Mouse (Mus musculus) lung, postnatal 0 days (tissue): ENCODE measurements around the gene Laptm5. TPM values are rescaled to one million over a fixed set of nuclear protein-coding genes. Genes with fewer than 3 reads are reported as not detected.

Experiments used
- ATAC-seq: fragments of 200-750 bp; cut with Nextera tagmentation; 2 replicates; pipeline ENCODE4 v1.8.0; 2017; ENCODE audit warnings: moderate library complexity
- DNase-seq: peaks from one replicate; pipeline ENCODE4 v3.0.0-alpha.2; 2016; ENCODE audit warnings: low spot score
- H3K27ac ChIP-seq: fragments of 300-500 bp; sonication (generic); 2 replicates; pipeline ENCODE4 v1.5.1; 2014; ENCODE audit warnings: antibody characterized with exemption, mild to moderate bottlenecking, low read length, mixed read lengths
- H3K27me3 ChIP-seq: fragments of 300-500 bp; sonication (generic); replicated peaks from 2 replicates; pipeline ENCODE4 v1.6.1; 2014; ENCODE audit warnings: low read length, mixed read lengths; ENCODE audit not compliant: insufficient read depth
- H3K36me3 ChIP-seq: fragments of 300-500 bp; sonication (generic); 2 replicates; pipeline ENCODE4 v1.6.1; 2014; ENCODE audit warnings: low read length, mixed read lengths; ENCODE audit not compliant: insufficient read depth
- H3K4me1 ChIP-seq: fragments of 300-500 bp; sonication (generic); 2 replicates; pipeline ENCODE4 v1.6.1; 2014; ENCODE audit warnings: antibody characterized with exemption, low read depth, low read length, mixed read lengths; ENCODE audit not compliant: insufficient read depth
- H3K4me2 ChIP-seq: fragments of 300-500 bp; sonication (generic); replicated peaks from 2 replicates; pipeline ENCODE4 v1.6.1; 2014; ENCODE audit warnings: low read depth, mild to moderate bottlenecking, low read length, moderate library complexity, mixed read lengths
- H3K4me3 ChIP-seq: fragments of 300-500 bp; sonication (generic); 2 replicates; pipeline ENCODE4 v1.5.1; 2014; ENCODE audit warnings: low read depth, low read length
- H3K9ac ChIP-seq: fragments of 300-500 bp; sonication (generic); replicated peaks from 2 replicates; pipeline ENCODE4 v1.6.1; 2014; ENCODE audit warnings: low read depth, mild to moderate bottlenecking
- H3K9me3 ChIP-seq: fragments of 300-500 bp; sonication (generic); 2 replicates; pipeline ENCODE4 v1.6.1; 2016; ENCODE audit warnings: low read length, mixed read lengths
- CTCF ChIP-seq: IDR thresholded peaks from 2 replicates; pipeline ENCODE4 v1.5.1; 2016; ENCODE audit warnings: antibody characterized with exemption, mild to moderate bottlenecking
- EP300 ChIP-seq: IDR thresholded peaks from 2 replicates; pipeline ENCODE4 v1.6.1; 2016; ENCODE audit warnings: antibody characterized with exemption, mild to moderate bottlenecking, control low read depth
- WGBS: fragments of 180-500 bp; shearing (Covaris S2); extraction: QIAGEN DNeasy Blood & Tissue Kit; methylation state at CpG from one replicate; pipeline ENCODE4 v1.1.7; 2014; 5-methylcytosine and 5-hydroxymethylcytosine counted together
- polyA plus RNA-seq: library from polyadenylated mRNA; unstranded; fragments of >200 nt; fragmentation: Nextera tagmentation; extraction: Ambion mirVana; gene quantifications from 2 replicates; pipeline ENCODE4 v1.2.1, GENCODE M21; 2015

The Laptm5 gene
- polyA plus RNA-seq, 1 experiment from 2014 or later: 98.8 TPM

- Histone ChIP-seq H3K9ac (no peak overlapping the region), H3K4me1 (no peaks in the 10 kb centered on the region), H3K9me3 (no peaks in the 10 kb centered on the region), H3K4me2 (no peak overlapping the region), H3K27ac (no peak overlapping the region), H3K4me3 (no peak overlapping the region), H3K36me3 (no peaks in the 10 kb centered on the region), H3K27me3 (no peaks in the 10 kb centered on the region)
- 33% methylated on average over 13 of the region's 13 CpGs for WGBS
- no peak for DNase-seq
- TF ChIP-seq CTCF (no peak), EP300 (no peak)
- no peak for ATAC-seq
Observed at GRCm38 (mm10) chr4:130883820-130884533, 28.9 kb upstream of the Laptm5 start.

DNA sequence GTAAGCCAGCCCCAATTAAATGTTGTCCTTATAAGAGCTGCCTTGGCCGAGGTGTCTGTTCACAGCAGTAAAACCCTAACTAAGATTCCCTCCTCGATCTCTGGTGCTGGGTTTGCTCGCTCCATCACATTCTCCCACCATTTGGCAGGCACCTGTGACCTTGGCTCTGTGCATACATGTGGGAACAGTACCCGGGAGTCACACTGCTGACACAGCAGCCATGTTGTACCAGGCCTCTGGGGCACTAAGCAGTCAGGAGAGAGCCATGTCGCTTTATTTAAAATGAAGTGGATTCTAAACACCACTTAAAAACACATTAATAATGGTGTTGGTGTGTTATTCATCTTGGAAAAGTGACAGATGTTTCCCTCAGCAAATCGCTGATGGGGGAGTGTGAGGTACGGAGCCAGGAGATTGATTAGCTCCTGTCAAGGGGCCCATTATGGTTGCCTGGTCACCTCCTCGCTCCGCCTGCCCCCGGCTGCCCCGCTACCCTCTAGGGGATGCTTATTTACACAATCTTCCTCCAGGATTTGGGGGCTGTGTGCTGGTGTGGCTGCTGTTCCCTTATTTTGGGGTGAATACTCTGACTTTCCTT, 25.7 kb upstream of the Laptm5 start:
- no peaks in the 10 kb centered on the region for H3K27me3 ChIP-seq
- DNase-seq: no peak
- no peak for ATAC-seq
- no peak overlapping the region for H3K4me3 ChIP-seq
- no peak overlapping the region for H3K9ac ChIP-seq
- TF ChIP-seq EP300: no peak
- no peak for TF ChIP-seq CTCF
- no peak overlapping the region for H3K27ac ChIP-seq
- H3K36me3 ChIP-seq: no peaks in the 10 kb centered on the region
- H3K4me2 ChIP-seq: no peak overlapping the region
- H3K9me3 ChIP-seq: no peaks in the 10 kb centered on the region
- H3K4me1 ChIP-seq: no peaks in the 10 kb centered on the region
- WGBS: 21% methylated on average over 11 of the region's 11 CpGs

GRCm38 (mm10) chr4:130889777-130890510, 23.0 kb upstream of the Laptm5 start:
- Histone ChIP-seq H3K27me3 (no peaks in the 10 kb centered on the region), H3K9me3 (no peaks in the 10 kb centered on the region), H3K4me2 (no peak overlapping the region), H3K9ac (no peak overlapping the region), H3K27ac (peak overlapping the region; percentile 5; the same call in 1 of the 2 replicates), H3K4me3 (no peak overlapping the region), H3K4me1 (no peaks in the 10 kb centered on the region), H3K36me3 (no peaks in the 10 kb centered on the region)
- ATAC-seq: peak; percentile 75
- peak; percentile 58 for DNase-seq
- TF ChIP-seq CTCF (no peak), EP300 (peak; percentile 52; the same call in 1 of the 2 replicates)
- 12% methylated on average over 10 of the region's 11 CpGs for WGBS

GRCm38 (mm10) chr4:130890511-130890840, 22.4 kb upstream of the Laptm5 start:
- ATAC-seq: no peak; the same call in 1 of the 2 replicates
- no peaks in the 10 kb centered on the region for H3K27me3 ChIP-seq
- no peak for DNase-seq
- no peak overlapping the region for H3K4me2 ChIP-seq
- TF ChIP-seq CTCF (no peak), EP300 (no peak)
- H3K27ac ChIP-seq: no peak overlapping the region
- H3K9ac ChIP-seq: no peak overlapping the region
- no peaks in the 10 kb centered on the region for H3K36me3 ChIP-seq
- H3K9me3 ChIP-seq: no peaks in the 10 kb centered on the region
- no peak overlapping the region for H3K4me3 ChIP-seq
- H3K4me1 ChIP-seq: no peaks in the 10 kb centered on the region

- Histone ChIP-seq H3K4me3 (no peak overlapping the region), H3K27me3 (no peaks in the 10 kb centered on the region), H3K9me3 (no peaks in the 10 kb centered on the region), H3K27ac (no peak overlapping the region), H3K36me3 (no peaks in the 10 kb centered on the region), H3K4me1 (no peaks in the 10 kb centered on the region), H3K9ac (no peak overlapping the region), H3K4me2 (no peak overlapping the region)
- 32% methylated on average over 17 of the region's 17 CpGs for WGBS
- peak; percentile 93 for TF ChIP-seq CTCF
- no peak for TF ChIP-seq EP300
- ATAC-seq (peak; percentile 24; the same call in 1 of the 2 replicates), DNase-seq (peak; percentile 76)
Observed at GRCm38 (mm10) chr4:130892001-130892587, 20.8 kb upstream of the Laptm5 start.

GRCm38 (mm10) chr4:130893688-130894087, 19.2 kb upstream of the Laptm5 start:
- Histone ChIP-seq H3K27me3 (no peaks in the 10 kb centered on the region), H3K4me3 (no peak overlapping the region), H3K36me3 (no peaks in the 10 kb centered on the region), H3K4me1 (no peaks in the 10 kb centered on the region), H3K9me3 (no peaks in the 10 kb centered on the region), H3K9ac (no peak overlapping the region), H3K27ac (no peak overlapping the region), H3K4me2 (no peak overlapping the region)
- WGBS: 48% methylated on average over 5 of the region's 5 CpGs
- DNase-seq: no peak
- TF ChIP-seq EP300 (no peak), CTCF (0 out of 2 replicates have a peak, but pooled peaks have one; percentile 4)
- no peak for ATAC-seq
